ENCODE assay signal across 28 mouse cellular contexts in genomic region chr17:66483651-66484454, GRCm38 (mm10). TPM values are rescaled to one million over a fixed set of nuclear protein-coding genes. Genes with fewer than 3 reads are reported as not detected.
DNase-seq lines count a peak whose midpoint lies in the region; ATAC-seq and TF ChIP-seq lines count a peak whose summit lies in the region.
"Had no signal": no experiment of that assay in that cellular context is flagged by ENCODE, and none has a peak within 500 bp of the region (broad histone marks: within the 10 kb centered on the region; RNA-seq: fewer than 3 reads in every experiment).

No protein-coding gene starts in this region.

- peaks cover 18% of the 10 kb centered on the region for H3K27me3 ChIP-seq in midbrain, embryonic 10.5 days (ENCODE audit: low read depth, poor library complexity, severe bottlenecking)
- H3K27me3 ChIP-seq in midbrain, embryonic 14.5 days (ENCODE audit: control insufficient read depth, insufficient read depth, low read length), result no peaks in the 10 kb centered on the region
- H3K27me3 ChIP-seq in embryonic facial prominence, embryonic 10.5 days (replicated peaks; ENCODE audit: low read depth, poor library complexity, severe bottlenecking), result peaks cover 44% of the 10 kb centered on the region
- H3K27me3 ChIP-seq: forebrain, embryonic 15.5 days; midbrain, embryonic 13.5 days had no signal

- H3K4me2 ChIP-seq in midbrain, embryonic 14.5 days (ENCODE audit: low read length), result no peak overlapping the region
- H3K4me2 ChIP-seq: embryonic facial prominence, embryonic 13.5 days; forebrain, embryonic 15.5 days; intestine, embryonic 15.5 days; liver, embryonic 13.5 days; lung, embryonic 14.5 days; midbrain, embryonic 13.5 days had no signal

- no peak for ATAC-seq in midbrain, embryonic 14.5 days (ENCODE audit: low FRiP score, low TSS enrichment)
- ATAC-seq in frontal cortex, adult (ENCODE audit: low TSS enrichment), result no peak
- ATAC-seq: forebrain, embryonic 15.5 days; hindbrain, embryonic 16.5 days; intestine, embryonic 15.5 days; midbrain, embryonic 13.5 days had no signal

- peak overlapping the region; percentile 61 for H3K27ac ChIP-seq in midbrain, embryonic 10.5 days (replicated peaks)
- no peak overlapping the region for H3K27ac ChIP-seq in midbrain, embryonic 14.5 days (replicated peaks; ENCODE audit: low read depth, low read length)
- no peak overlapping the region; the same call in 1 of the 2 replicates for H3K27ac ChIP-seq in embryonic facial prominence, embryonic 10.5 days (replicated peaks)
- H3K27ac ChIP-seq: embryonic facial prominence, embryonic 13.5 days; forebrain, embryonic 10.5 days; forebrain, embryonic 15.5 days; gastrocnemius, adult 2 months; intestine, embryonic 15.5 days; layer of hippocampus, adult 2 months; liver, embryonic 13.5 days; midbrain, embryonic 13.5 days had no signal

- no peak overlapping the region for H3K4me3 ChIP-seq in midbrain, embryonic 10.5 days
- no peak overlapping the region for H3K4me3 ChIP-seq in midbrain, embryonic 14.5 days (replicated peaks; ENCODE audit: low read depth, low read length)
- no peak overlapping the region for H3K4me3 ChIP-seq in lung, adult 2 months (replicated peaks; ENCODE audit: extremely low read depth, low read depth, low read length)
- H3K4me3 ChIP-seq in embryonic facial prominence, embryonic 10.5 days, result no peak overlapping the region
- H3K4me3 ChIP-seq: embryonic facial prominence, embryonic 13.5 days; forebrain, embryonic 10.5 days; forebrain, embryonic 15.5 days; gastrocnemius, adult 2 months; intestine, embryonic 15.5 days; layer of hippocampus, adult 2 months; liver, embryonic 13.5 days; midbrain, embryonic 13.5 days had no signal

- H3K36me3 ChIP-seq in midbrain, embryonic 10.5 days, result no peaks in the 10 kb centered on the region
- H3K36me3 ChIP-seq in midbrain, embryonic 14.5 days (ENCODE audit: control insufficient read depth, insufficient read depth, low read length), result no peaks in the 10 kb centered on the region
- no peaks in the 10 kb centered on the region for H3K36me3 ChIP-seq in embryonic facial prominence, embryonic 10.5 days (replicated peaks)
- H3K36me3 ChIP-seq: embryonic facial prominence, embryonic 13.5 days; forebrain, embryonic 10.5 days; forebrain, embryonic 15.5 days; intestine, embryonic 15.5 days; liver, embryonic 13.5 days; midbrain, embryonic 13.5 days had no signal

- no peak for TF ChIP-seq CTCF in lung, adult 2 months (IDR thresholded peaks at IDR 0.05; ENCODE audit: insufficient read depth, low read length)

- peaks cover 64% of the 10 kb centered on the region for H3K4me1 ChIP-seq in midbrain, embryonic 10.5 days
- H3K4me1 ChIP-seq in midbrain, embryonic 14.5 days (ENCODE audit: control insufficient read depth, insufficient read depth, low read length), result peaks cover 19% of the 10 kb centered on the region
- no peaks in the 10 kb centered on the region for H3K4me1 ChIP-seq in lung, adult 2 months (ENCODE audit: control insufficient read depth, insufficient read depth, low read length)
- H3K4me1 ChIP-seq in embryonic facial prominence, embryonic 10.5 days, result peaks cover 46% of the 10 kb centered on the region

- H3K9me3 ChIP-seq in midbrain, embryonic 10.5 days (replicated peaks), result no peaks in the 10 kb centered on the region
- H3K9me3 ChIP-seq in midbrain, embryonic 14.5 days (ENCODE audit: control insufficient read depth, low read length), result no peaks in the 10 kb centered on the region
- no peaks in the 10 kb centered on the region for H3K9me3 ChIP-seq in embryonic facial prominence, embryonic 10.5 days
- H3K9me3 ChIP-seq: embryonic facial prominence, embryonic 13.5 days; forebrain, embryonic 10.5 days; forebrain, embryonic 15.5 days; intestine, embryonic 15.5 days; liver, embryonic 13.5 days; midbrain, embryonic 13.5 days had no signal

- no peak overlapping the region for H3K9ac ChIP-seq in midbrain, embryonic 14.5 days (replicated peaks; ENCODE audit: low read length)
- H3K9ac ChIP-seq: embryonic facial prominence, embryonic 13.5 days; forebrain, embryonic 15.5 days; intestine, embryonic 15.5 days; liver, embryonic 13.5 days; lung, embryonic 14.5 days; midbrain, embryonic 13.5 days had no signal

- TF ChIP-seq POLR2A in lung, adult 2 months (IDR thresholded peaks at IDR 0.05; ENCODE audit: borderline replicate concordance, extremely low read depth, low read depth, low read length), result no peak

- no peak for DNase-seq in midbrain, embryonic 10.5 days (ENCODE audit: low spot score)
- no peak for DNase-seq in midbrain, embryonic 14.5 days
- peak; percentile 32 for DNase-seq in lung, adult 2 months
- peak; percentile 59 for DNase-seq in lung, postnatal 25 days (ENCODE audit: low spot score)
- DNase-seq in embryonic facial prominence, embryonic 10.5 days (ENCODE audit: low spot score), result no peak
- DNase-seq in retina, postnatal 1 day, result no peak
- DNase-seq: adrenal gland, postnatal 10 days; cerebellum, adult 11 months; cerebellum, adult 9-11 months; embryo, embryonic 11 days; gastrocnemius, adult 2 months; heart, postnatal 14 days; kidney, adult 2 months; kidney, postnatal 36 days; layer of hippocampus, postnatal 36 days; left cerebral cortex, postnatal 4 days; liver, embryonic 13.5 days; lung, embryonic 14.5 days; spleen, adult 18-20 months; thymus, postnatal 14 days had no signal

- 70% methylated on average over 9 of the region's 9 CpGs for WGBS in midbrain, embryonic 10.5 days
- 77% methylated on average over 9 of the region's 9 CpGs for WGBS in midbrain, embryonic 14.5 days
- WGBS in lung, adult 2 months, result 66% methylated on average over 9 of the region's 9 CpGs
- 62% methylated on average over 9 of the region's 9 CpGs for WGBS in embryonic facial prominence, embryonic 10.5 days

RNA-seq across cellular contexts. Expression of gene Mtcl1, which starts 34.3 kb away (rescaled TPM):
- polyA plus RNA-seq in midbrain, embryonic 10.5 days (2016; fragmentation: Nextera tagmentation; extraction: Ambion mirVana), result 45.9 and 65.2 TPM in 2 replicates
- polyA plus RNA-seq in midbrain, embryonic 14.5 days (2014; fragmentation: Nextera tagmentation; extraction: Ambion mirVana), result 26.7 and 36.0 TPM in 2 replicates
- 30.6 and 32.1 TPM in 2 replicates for polyA plus RNA-seq in lung, adult 2 months (2012; rRNA removed)
- 13.2 and 22.3 TPM in 2 replicates for polyA plus RNA-seq in embryonic facial prominence, embryonic 10.5 days (2016; fragmentation: Nextera tagmentation; extraction: Ambion mirVana)

RNA-seq across cellular contexts. Expression of gene Rab12, which starts 35.7 kb away (rescaled TPM):
- polyA plus RNA-seq in midbrain, embryonic 10.5 days (2016; fragmentation: Nextera tagmentation; extraction: Ambion mirVana), result 24.6 and 31.4 TPM in 2 replicates
- 83.8 and 91.0 TPM in 2 replicates for polyA plus RNA-seq in midbrain, embryonic 14.5 days (2014; fragmentation: Nextera tagmentation; extraction: Ambion mirVana)
- polyA plus RNA-seq in lung, adult 2 months (2012; rRNA removed), result 45.4 and 53.0 TPM in 2 replicates
- 25.5 and 27.4 TPM in 2 replicates for polyA plus RNA-seq in embryonic facial prominence, embryonic 10.5 days (2016; fragmentation: Nextera tagmentation; extraction: Ambion mirVana)

Comparison
In these comparisons a context has a peak if more than half of its experiments do, and no peak if none do; other contexts are left out.
1. DNase-seq: peak in lung, adult 2 months (single experiment) and lung, postnatal 25 days (single experiment); none in midbrain, embryonic 10.5 days (single experiment), midbrain, embryonic 14.5 days (single experiment), embryonic facial prominence, embryonic 10.5 days (single experiment) and retina, postnatal 1 day (single experiment).